8 mouse cellular contexts compared by ENCODE assay signal in the genomic region with DNA sequence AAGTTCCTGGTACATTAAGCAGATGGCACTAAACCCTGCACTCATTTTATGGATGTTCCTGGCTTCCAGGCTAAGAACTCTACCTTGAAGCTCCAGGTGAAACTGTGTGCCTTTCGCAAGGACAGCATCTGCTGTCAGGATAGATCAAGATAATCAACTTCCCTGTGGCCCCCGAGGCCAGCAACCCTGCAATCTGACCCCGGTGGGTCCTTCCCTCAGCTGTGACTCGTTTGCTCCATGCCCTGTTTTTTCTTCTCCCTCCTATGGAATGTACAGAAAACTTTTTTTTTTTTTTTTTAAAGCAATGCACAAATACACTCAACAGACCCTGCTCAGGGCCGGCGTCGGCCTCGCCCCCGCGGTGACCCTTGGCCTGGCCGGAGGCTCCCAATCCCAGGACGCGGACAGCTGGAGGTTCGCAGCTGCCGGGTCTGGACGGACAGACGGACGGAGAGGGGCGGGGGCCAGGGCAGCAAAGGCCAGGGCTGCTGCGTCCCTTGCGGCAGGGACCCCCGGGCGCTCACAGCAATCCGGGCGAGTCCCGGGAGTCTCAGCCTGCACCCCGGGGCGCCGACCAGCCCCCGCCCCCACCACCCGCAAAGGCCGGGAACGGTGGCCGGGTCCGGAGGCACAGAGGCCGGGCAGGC. TPM values are rescaled to one million over a fixed set of nuclear protein-coding genes. Genes with fewer than 3 reads are reported as not detected.
A peak's percentile ranks its signal among the peaks of the same experiment; 100 is the strongest.
DNase-seq lines count a peak whose midpoint lies in the region; ATAC-seq lines count a peak whose summit lies in the region.

No protein-coding gene starts in this region.

- no peaks in the 10 kb centered on the region for H3K27me3 ChIP-seq in hindbrain, embryonic 13.5 days
- no peaks in the 10 kb centered on the region for H3K27me3 ChIP-seq in liver, embryonic 16.5 days (ENCODE audit: control insufficient read depth, insufficient read depth, low read depth, low read length)
- H3K27me3 ChIP-seq in stomach, embryonic 15.5 days (replicated peaks): no peaks in the 10 kb centered on the region

- H3K9me3 ChIP-seq in hindbrain, embryonic 13.5 days: no peaks in the 10 kb centered on the region
- H3K9me3 ChIP-seq in liver, embryonic 16.5 days (replicated peaks; ENCODE audit: control insufficient read depth, low read length): no peaks in the 10 kb centered on the region
- no peaks in the 10 kb centered on the region for H3K9me3 ChIP-seq in stomach, embryonic 15.5 days

- peak overlapping the region; percentile 96 for H3K9ac ChIP-seq in hindbrain, embryonic 13.5 days
- H3K9ac ChIP-seq in liver, embryonic 16.5 days (ENCODE audit: low read depth, low read length): peak overlapping the region; percentile 95
- H3K9ac ChIP-seq in stomach, embryonic 15.5 days: peak overlapping the region; percentile 95

- peaks cover 16% of the 10 kb centered on the region for H3K4me1 ChIP-seq in hindbrain, embryonic 13.5 days (replicated peaks)
- peaks cover 11% of the 10 kb centered on the region for H3K4me1 ChIP-seq in liver, embryonic 16.5 days (ENCODE audit: control insufficient read depth, low read depth, low read length)
- H3K4me1 ChIP-seq in stomach, embryonic 15.5 days: 0 out of 2 replicates have a peak, but pooled peaks cover 7% of the 10 kb centered on the region

- peak overlapping the region; percentile 95 for H3K4me2 ChIP-seq in hindbrain, embryonic 13.5 days
- peak overlapping the region; percentile 91 for H3K4me2 ChIP-seq in liver, embryonic 16.5 days (ENCODE audit: low read depth, low read length)
- H3K4me2 ChIP-seq in stomach, embryonic 15.5 days: peak overlapping the region; percentile 77

- H3K4me3 ChIP-seq in hindbrain, embryonic 13.5 days: peak overlapping the region; percentile 99
- peak overlapping the region; percentile 95 for H3K4me3 ChIP-seq in liver, embryonic 16.5 days (ENCODE audit: low read depth, low read length)
- H3K4me3 ChIP-seq in stomach, embryonic 15.5 days (replicated peaks): peak overlapping the region; percentile 97

- DNase-seq in cerebellum, adult 11-12 months: peak; percentile 64
- DNase-seq in cerebellum, adult 18-20 months: no peak
- DNase-seq in 416B (ENCODE audit: low read depth): peak; percentile 60
- DNase-seq in embryo, embryonic 11 days: peak; percentile 47
- DNase-seq in cerebellum, postnatal 36 days: no peak

- peak overlapping the region; percentile 87 for H3K27ac ChIP-seq in hindbrain, embryonic 13.5 days
- H3K27ac ChIP-seq in liver, embryonic 16.5 days (ENCODE audit: low read length): peak overlapping the region; percentile 81
- peak overlapping the region; percentile 52 for H3K27ac ChIP-seq in stomach, embryonic 15.5 days

- peak; percentile 29 for ATAC-seq in hindbrain, embryonic 13.5 days (ENCODE audit: low FRiP score)
- ATAC-seq in liver, embryonic 16.5 days (ENCODE audit: low read depth): peak; percentile 65
- ATAC-seq in stomach, embryonic 15.5 days (ENCODE audit: insufficient read depth, low FRiP score, low read depth): peak; percentile 48; the same call in 1 of the 2 replicates

- 1% methylated on average over 36 of the region's 36 CpGs for WGBS in hindbrain, embryonic 13.5 days
- under 1% methylated on average over 31 of the region's 36 CpGs for WGBS in liver, embryonic 16.5 days (ENCODE audit: insufficient replicate concordance)
- WGBS in stomach, embryonic 15.5 days: under 1% methylated on average over 36 of the region's 36 CpGs

- H3K36me3 ChIP-seq in hindbrain, embryonic 13.5 days: peaks cover 23% of the 10 kb centered on the region
- H3K36me3 ChIP-seq in liver, embryonic 16.5 days (ENCODE audit: control insufficient read depth, insufficient read depth): peaks cover 2% of the 10 kb centered on the region; the same call in 1 of the 2 replicates
- H3K36me3 ChIP-seq in stomach, embryonic 15.5 days: peaks cover under 1% of the 10 kb centered on the region; the same call in 1 of the 2 replicates

RNA-seq across cellular contexts. Expression of gene Asb8, which starts 20.4 kb away (rescaled TPM):
- polyA plus RNA-seq in hindbrain, embryonic 13.5 days (2015; fragmentation: Nextera tagmentation; extraction: Ambion mirVana): 52.9 and 59.4 TPM in 2 replicates
- polyA plus RNA-seq in liver, embryonic 16.5 days (2015; fragmentation: Nextera tagmentation; extraction: Ambion mirVana): 22.3 and 22.8 TPM in 2 replicates
- 42.8 and 43.7 TPM in 2 replicates for polyA plus RNA-seq in stomach, embryonic 15.5 days (2015; fragmentation: Nextera tagmentation; extraction: Ambion mirVana)

RNA-seq across cellular contexts. Expression of gene Ccdc184, which starts 22.0 kb away (rescaled TPM):
- polyA plus RNA-seq in hindbrain, embryonic 13.5 days (2015; fragmentation: Nextera tagmentation; extraction: Ambion mirVana): 55.6 and 59.6 TPM in 2 replicates
- polyA plus RNA-seq in liver, embryonic 16.5 days (2015; fragmentation: Nextera tagmentation; extraction: Ambion mirVana): 0.07 TPM in 1 of 2 replicates, not detected in the other
- polyA plus RNA-seq in stomach, embryonic 15.5 days (2015; fragmentation: Nextera tagmentation; extraction: Ambion mirVana): 1.6 and 2.0 TPM in 2 replicates

RNA-seq across cellular contexts. Expression of gene Olfr288, which starts 50.4 kb away (rescaled TPM):
- polyA plus RNA-seq in hindbrain, embryonic 13.5 days (2015; fragmentation: Nextera tagmentation; extraction: Ambion mirVana): not detected in 2 replicates
- polyA plus RNA-seq in liver, embryonic 16.5 days (2015; fragmentation: Nextera tagmentation; extraction: Ambion mirVana): not detected in 2 replicates
- not detected in 2 replicates for polyA plus RNA-seq in stomach, embryonic 15.5 days (2015; fragmentation: Nextera tagmentation; extraction: Ambion mirVana)

RNA-seq across cellular contexts. Expression of gene Senp1, which starts 51.4 kb away (rescaled TPM):
- 23.3 and 24.7 TPM in 2 replicates for polyA plus RNA-seq in hindbrain, embryonic 13.5 days (2015; fragmentation: Nextera tagmentation; extraction: Ambion mirVana)
- polyA plus RNA-seq in liver, embryonic 16.5 days (2015; fragmentation: Nextera tagmentation; extraction: Ambion mirVana): 12.5 and 12.9 TPM in 2 replicates
- 27.9 and 29.0 TPM in 2 replicates for polyA plus RNA-seq in stomach, embryonic 15.5 days (2015; fragmentation: Nextera tagmentation; extraction: Ambion mirVana)

RNA-seq across cellular contexts. Expression of gene Pfkm, which starts 52.6 kb away (rescaled TPM):
- 70.1 and 70.2 TPM in 2 replicates for polyA plus RNA-seq in hindbrain, embryonic 13.5 days (2015; fragmentation: Nextera tagmentation; extraction: Ambion mirVana)
- polyA plus RNA-seq in liver, embryonic 16.5 days (2015; fragmentation: Nextera tagmentation; extraction: Ambion mirVana): 21.1 and 22.7 TPM in 2 replicates
- polyA plus RNA-seq in stomach, embryonic 15.5 days (2015; fragmentation: Nextera tagmentation; extraction: Ambion mirVana): 28.3 and 31.0 TPM in 2 replicates

Comparison
In these comparisons a context has a peak if more than half of its experiments do, and no peak if none do; other contexts are left out.
1. DNase-seq: peak in cerebellum, adult 11-12 months (single experiment), 416B (single experiment) and embryo, embryonic 11 days (single experiment); none in cerebellum, adult 18-20 months (0 of 2) and cerebellum, postnatal 36 days (0 of 2).
2. RNA of gene Ccdc184, which starts 22.0 kb away (polyA plus RNA-seq): 55.6 to 59.6 TPM in hindbrain, embryonic 13.5 days; 1.6 to 2.0 TPM in stomach, embryonic 15.5 days and 0.07 TPM in liver, embryonic 16.5 days; every median in the first group is over 10 times any median in the second.
3. Peak in every context shown above with its lines, with median percentiles within 50 percentile points of each other: ATAC-seq, H3K27ac ChIP-seq, H3K4me2 ChIP-seq, H3K4me3 ChIP-seq and H3K9ac ChIP-seq.